Mouse (Mus musculus) testis, postnatal 14 days (tissue): ENCODE results near the gene Pard3.
A peak's percentile ranks its signal among the peaks of the same experiment; 100 is the strongest.

ENCODE experiments used
- DNase-seq: peaks from one replicate; pipeline ENCODE4 v3.0.0; 2021; ENCODE audit warnings: low spot score

The Pard3 gene

DNA sequence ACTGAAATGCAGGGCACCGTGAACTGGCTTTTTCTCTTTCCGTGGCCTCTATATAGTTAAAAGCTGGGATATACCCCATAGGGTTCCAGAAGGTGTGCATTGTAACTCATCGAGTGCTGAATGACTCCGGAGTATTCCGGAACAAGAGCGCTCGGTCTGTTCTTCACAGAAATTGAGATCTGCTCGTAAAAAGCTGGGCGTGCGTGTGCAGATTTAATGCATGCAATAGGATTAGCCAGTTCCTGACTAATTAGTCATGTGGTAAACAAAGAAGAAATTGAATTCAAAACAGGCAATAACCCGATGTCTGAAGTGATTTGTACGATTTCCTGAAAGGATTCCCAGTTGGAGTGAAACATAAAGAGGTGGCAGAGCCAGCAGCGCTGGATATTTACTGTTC is 489.1 kb downstream of the Pard3 start:
- DNase-seq = no peak

DNA sequence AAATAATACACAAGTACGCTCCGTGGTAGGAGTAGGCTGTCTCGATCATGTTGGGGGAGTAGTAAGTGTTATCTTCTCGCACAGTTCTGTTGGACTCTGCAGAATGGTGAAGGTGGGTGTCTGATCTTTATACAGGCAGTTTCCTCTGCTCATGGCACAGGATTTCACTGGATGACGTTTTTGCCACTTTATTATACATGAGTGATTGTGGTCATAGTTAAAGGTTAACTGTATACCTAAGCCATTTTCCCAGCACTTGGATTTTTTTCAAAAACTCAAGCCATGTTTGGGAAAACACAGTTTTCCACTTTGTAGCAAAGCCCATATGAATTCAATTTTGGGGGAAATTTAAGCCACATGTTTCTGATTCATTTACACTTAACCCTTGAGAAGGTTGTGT is 489.9 kb downstream of the Pard3 start:
- DNase-seq = no peak

GRCm38 (mm10) chr8:127555795-127556194 is 492.1 kb downstream of the Pard3 start:
- DNase-seq = no peak

DNA sequence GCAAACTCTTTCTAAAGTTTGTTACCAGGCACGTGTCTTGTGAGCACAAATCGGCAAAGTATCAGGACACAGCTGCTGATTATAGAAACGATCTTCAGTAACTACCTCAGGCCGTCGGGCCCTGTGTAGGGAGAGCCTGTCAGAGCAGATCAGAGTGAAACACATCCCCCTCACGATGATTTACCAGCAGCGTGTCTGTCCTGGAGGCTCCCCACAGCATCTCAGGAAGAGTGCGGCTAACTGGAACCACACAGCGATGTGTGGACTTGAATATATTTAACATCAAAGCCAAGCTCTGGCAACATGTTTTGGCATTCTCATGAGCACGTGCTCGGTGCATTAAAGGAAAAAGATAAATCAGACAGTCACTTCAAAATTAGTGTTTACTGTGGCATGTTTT is 493.3 kb downstream of the Pard3 start:
- DNase-seq = no peak

DNA sequence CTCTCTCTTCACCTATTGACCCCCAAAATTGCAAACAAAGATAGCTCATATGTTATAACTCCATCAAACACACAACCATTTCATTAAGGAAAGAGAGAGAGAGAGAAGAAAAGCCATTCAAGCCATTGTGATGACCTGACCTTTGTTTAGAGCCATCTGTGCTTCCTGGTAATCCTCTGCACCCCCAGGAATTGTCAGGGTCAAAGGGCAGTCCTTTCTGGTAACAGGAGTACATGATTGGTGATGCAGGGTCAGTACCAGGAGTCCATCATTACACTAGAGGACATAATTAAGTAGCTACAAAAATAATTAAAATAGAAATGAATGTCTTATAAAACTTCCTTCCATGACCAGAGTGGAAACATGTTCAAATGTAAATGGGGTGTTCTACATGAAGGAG is 493.9 kb downstream of the Pard3 start:
- DNase-seq = no peak

GRCm38 (mm10) chr8:127563634-127564033 is 499.9 kb downstream of the Pard3 start:
- no peak for DNase-seq

DNA sequence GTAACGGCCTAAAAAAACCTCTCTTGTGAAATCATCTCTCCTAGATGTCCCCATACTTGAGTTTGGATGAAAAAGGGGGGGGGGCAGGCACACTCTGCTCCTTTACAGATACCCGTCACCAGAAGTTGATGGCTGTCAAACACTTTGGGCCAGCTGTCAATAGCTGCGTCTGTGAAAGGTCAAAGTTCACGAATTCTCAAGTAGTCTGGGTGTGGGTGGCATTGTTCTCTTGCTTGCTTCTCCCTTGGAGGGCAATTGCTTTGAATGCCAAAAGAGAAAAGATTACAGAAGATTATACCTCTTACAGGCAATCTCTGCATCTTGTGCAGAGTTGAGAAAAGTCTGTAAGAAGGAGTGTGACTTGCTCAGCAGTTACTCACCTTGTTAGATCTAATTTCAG is 500.7 kb downstream of the Pard3 start:
- DNase-seq = no peak

DNA sequence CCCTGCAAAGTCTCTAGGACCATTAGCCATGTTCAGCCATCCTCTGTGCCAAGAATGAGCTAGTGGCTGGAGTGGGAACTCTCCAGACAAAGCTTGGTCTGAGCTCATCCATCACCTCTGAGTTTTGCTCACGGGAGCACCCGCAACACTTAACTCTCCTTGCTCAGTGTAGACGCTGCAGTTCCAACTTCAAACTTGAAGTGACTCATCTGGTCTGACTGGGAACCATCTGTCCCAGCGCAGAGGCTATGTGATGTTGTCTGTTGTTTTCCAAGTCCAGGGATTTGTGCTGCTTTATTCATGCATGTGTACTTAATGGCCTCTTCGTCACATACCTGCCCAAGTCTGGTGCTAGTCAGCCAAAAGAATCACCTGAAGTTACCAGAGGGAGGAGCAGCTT is 505.5 kb downstream of the Pard3 start:
- no peak for DNase-seq

GRCm38 (mm10) chr8:127570527-127570926 is 506.8 kb downstream of the Pard3 start:
- no peak for DNase-seq

- DNase-seq = no peak
These were observed 508.8 kb downstream of the Pard3 start for GRCm38 (mm10) chr8:127572493-127572892.

DNA sequence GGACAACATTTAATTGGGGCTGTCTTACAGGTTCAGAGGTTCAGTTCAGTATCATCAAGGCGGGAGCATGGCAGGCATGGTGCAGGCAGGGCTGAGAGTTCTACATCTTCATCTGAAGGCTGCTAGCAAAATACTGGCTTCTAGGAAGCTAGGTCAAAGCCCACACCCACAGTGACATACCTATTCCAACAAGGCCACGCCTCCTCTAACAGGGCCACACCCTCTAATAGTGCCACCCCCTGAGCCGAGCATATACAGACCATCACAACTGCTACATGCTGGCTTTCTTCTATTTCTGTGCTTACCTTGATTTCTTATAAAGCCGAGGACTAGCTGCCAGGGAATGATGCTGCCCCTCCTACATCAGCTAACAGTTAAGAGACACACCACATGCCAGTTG is 513.0 kb downstream of the Pard3 start:
- DNase-seq = no peak

DNA sequence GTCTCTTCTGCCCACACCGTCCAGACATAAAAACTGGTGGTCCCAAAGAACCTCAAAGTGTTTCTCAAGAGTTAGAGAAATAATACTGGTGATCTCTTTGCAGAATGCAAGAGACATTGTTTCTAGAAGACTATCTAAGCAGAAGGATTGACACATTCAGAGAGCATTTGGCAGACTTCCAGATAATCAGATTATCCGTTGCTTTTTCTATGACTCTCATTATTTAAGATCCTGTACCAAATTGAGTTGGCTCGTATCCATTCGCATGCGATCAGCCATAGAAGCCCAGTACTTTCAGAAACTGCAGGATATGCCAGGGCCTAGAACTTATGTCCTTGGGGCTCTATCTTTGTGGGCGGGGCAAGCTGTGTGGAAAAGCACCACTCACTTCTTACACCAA is 514.0 kb downstream of the Pard3 start:
- peak; percentile 13 for DNase-seq

GRCm38 (mm10) chr8:127579436-127579835 is 515.7 kb downstream of the Pard3 start:
- peak; percentile 54 for DNase-seq

GRCm38 (mm10) chr8:127583429-127583828 is 519.7 kb downstream of the Pard3 start:
- DNase-seq = no peak

DNA sequence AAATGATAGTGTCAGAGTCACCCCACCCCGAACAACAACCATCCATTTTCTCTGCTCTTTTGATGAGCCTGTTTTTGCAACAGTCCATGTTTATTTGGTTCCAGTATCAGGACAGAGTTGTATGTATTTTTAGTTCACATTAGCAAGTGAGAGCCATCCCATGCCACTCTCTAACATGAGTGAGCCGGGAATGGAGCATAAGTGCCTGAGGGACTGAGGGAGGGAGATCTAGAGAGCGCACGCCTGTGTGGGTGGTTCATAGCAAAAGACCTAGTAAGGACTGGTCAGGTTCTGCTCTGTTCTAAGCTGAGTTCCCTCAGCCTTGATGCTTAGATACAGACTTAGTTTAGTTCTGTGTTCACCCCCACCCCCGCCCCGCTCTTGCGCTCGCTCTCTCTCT is 521.9 kb downstream of the Pard3 start:
- DNase-seq = no peak

GRCm38 (mm10) chr8:127586681-127587080 is 523.0 kb downstream of the Pard3 start:
- DNase-seq = no peak

- no peak for DNase-seq
These were observed 524.6 kb downstream of the Pard3 start for GRCm38 (mm10) chr8:127588313-127588712.

GRCm38 (mm10) chr8:127589291-127589690 is 525.6 kb downstream of the Pard3 start:
- DNase-seq = no peak

DNA sequence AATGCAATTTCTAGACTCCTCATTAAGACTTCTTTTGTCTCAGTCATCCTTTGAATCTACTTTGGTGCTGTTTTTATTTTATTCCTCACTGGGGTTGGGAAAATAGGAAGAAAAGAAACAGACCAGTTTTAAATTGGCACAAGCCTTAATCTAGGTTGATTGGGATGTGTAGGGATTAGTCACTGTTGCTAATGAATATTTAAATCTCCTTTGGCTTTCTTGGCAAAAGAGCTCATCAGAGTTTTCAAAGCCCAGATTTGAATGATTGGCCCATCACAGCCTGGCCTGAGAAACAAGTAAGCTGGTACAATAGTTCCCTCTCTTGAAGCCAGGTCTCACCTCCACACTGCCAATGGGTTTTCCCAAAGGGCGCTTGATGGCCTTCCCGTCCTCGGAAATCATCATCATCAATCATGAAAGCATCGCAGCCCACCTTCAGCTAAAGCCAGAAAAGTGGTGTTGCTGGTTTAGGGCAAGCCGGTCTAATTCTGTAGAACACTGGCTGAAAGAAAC is 527.0 kb downstream of the Pard3 start:
- no peak for DNase-seq

DNA sequence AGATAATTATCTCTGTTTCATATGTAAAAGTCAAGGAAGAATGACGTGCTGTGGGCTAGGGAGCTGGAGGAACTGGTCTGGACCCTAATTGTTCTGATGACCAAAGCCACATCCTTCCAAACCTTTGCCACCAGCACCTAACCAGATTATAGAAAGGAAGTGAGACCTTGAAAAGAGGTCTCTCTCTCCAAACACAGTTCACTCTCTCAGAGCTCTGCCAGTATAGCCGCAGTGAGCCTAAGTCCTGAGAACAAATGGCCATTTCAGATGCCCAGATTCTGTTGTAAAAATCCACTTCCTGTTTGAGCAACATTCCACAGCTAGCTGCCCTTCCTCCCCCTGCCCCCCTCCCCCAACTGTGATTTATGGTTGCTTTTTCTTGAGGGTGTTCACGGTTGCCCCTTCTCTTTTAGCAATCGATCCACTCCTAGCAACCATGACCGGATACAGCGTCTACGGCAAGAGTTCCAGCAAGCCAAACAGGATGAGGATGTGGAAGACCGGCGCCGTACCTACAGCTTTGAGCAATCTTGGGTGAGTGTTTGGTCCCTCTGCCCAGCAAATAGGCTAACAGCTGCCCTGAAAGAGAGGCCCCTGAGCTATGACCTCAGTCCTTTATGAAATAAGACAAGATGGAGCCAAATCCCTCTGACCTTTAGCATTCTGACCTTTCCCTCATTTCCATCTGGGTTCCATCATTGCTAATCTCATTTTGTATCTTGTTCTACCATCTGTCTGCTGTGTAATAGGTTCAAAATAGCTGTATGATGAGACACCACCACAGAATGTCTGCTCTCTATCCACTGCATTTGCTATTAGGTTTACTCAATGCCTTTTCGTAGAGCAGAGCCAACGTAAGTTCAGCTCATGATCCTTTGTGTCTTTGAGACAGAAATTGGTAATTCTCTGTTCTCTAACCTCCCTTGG is 529.2 kb downstream of the Pard3 start:
- no peak for DNase-seq

- DNase-seq = no peak
These were observed 536.9 kb downstream of the Pard3 start for GRCm38 (mm10) chr8:127600641-127601040.

DNA sequence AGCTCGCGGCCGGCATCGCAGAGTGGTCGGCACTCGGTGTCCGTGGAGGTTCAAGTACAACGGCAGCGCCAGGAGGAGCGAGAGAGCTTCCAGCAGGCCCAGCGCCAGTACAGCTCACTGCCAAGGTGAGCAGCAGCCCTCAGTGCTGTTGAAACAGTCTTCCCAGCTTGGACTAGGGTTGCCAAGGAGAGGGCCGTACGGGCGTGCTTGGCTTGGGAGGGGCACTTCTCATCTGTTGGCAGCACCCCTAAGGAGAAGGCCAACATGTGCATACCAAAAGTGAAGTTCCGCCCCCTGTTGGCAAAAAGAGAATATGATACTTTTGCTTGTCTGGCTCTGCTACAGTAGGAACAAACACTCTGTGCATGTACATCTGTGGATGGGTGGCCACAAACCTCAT is 539.4 kb downstream of the Pard3 start:
- no peak for DNase-seq

GRCm38 (mm10) chr8:127608541-127609270 is 545.0 kb downstream of the Pard3 start:
- no peak for DNase-seq
